Mouse (Mus musculus): ENCODE data around the gene Amfr. TPM values are rescaled to one million over a fixed set of nuclear protein-coding genes. Genes with fewer than 3 reads are reported as not detected.

Amfr gene
- polyA plus RNA-seq, 1 experiment from 2014 or later: 64.3 TPM

DNA sequence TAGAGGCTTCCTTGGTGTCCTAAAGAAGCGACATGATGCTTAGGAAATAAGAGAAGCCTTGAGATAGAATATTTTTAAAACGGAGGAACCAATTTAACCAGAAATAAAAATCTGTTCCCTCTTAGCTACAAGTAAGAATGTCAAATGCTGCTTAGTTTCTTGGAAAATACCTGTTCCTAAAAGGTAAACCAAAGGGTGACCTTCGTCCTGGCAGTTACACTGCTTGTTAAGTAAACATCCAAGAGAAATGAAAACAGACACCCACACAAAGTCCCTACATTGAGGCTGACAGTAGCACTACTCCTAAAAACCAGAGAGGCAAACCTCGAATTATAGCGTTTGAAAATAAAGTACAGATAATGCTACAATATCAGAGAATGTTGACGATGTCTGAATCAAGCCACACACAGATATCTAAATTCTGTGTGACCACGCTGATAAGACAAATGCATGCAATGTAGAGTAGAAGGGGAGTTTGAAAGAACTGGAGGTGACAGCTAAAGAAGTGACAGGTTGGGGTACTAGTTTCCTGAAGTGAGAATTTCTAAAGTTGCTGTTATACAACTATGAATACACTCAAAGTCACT lies 477 bp upstream of the Amfr start:
- H3K9me3 ChIP-seq: no peaks in the 10 kb centered on the region
- H3K4me1 ChIP-seq (replicated peaks): peaks cover 31% of the 10 kb centered on the region
- H3K9ac ChIP-seq: peak overlapping the region; percentile 97
- no peaks in the 10 kb centered on the region for H3K27me3 ChIP-seq
- peak overlapping the region; percentile 96 for H3K4me3 ChIP-seq
- peak overlapping the region; percentile 91 for H3K27ac ChIP-seq
- WGBS: 43% methylated on average over 7 of the region's 7 CpGs
- peak overlapping the region; percentile 87 for H3K4me2 ChIP-seq
- ATAC-seq (ENCODE audit: low FRiP score): no peak
- H3K36me3 ChIP-seq: no peaks in the 10 kb centered on the region

DNA sequence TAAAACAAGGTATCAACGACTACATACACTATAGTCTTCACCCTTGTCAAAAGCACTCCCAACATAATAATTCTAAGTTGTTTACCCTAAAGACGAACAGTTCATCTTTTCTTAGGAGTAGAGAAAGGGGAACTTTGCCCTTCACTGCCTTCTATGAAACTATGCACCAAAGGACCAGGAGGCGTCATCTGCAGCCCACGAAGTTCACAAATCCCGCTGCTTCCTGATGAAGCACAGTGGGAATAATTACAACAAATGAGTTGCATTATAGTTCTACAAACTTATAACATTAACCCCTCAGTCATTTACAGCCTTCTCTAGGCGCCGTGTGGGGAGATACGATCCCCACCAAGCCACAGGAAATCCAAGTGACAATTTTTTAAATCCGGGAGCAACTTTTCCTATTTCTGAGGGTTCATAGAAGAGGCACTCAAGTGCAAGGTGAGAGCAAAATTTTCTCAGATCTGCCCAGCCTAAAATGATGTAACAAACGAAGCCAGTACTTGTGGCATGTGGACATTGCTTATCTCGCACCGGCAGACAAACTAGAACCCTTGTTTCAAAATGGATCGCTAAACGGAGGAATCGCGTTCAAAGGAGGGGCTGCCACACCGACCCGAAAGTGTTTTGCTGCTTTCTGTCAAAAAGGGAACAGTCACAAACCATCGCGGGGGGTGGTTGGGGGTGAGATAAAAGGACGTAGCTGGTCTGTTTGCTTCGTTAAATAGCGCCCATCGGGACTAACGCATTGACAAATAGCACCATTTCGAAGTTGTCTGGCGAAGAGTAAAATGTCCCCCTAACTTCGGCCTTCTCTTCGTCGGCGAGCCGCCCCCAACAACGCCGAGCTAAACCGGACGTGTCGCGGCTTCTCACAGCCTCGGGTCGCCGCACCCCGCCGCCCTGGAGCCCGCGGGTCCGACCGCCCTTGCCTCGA lies 1.3 kb downstream of the Amfr start:
- no peaks in the 10 kb centered on the region for H3K27me3 ChIP-seq
- peak overlapping the region; percentile 91 for H3K27ac ChIP-seq
- H3K36me3 ChIP-seq: no peaks in the 10 kb centered on the region
- H3K4me2 ChIP-seq: peak overlapping the region; percentile 87
- peak overlapping the region; percentile 96 for H3K4me3 ChIP-seq
- no peak for ATAC-seq (ENCODE audit: low FRiP score)
- H3K9ac ChIP-seq: peak overlapping the region; percentile 97
- H3K9me3 ChIP-seq: no peaks in the 10 kb centered on the region
- 5% methylated on average over 48 of the region's 48 CpGs for WGBS
- peaks cover 32% of the 10 kb centered on the region for H3K4me1 ChIP-seq (replicated peaks)

DNA sequence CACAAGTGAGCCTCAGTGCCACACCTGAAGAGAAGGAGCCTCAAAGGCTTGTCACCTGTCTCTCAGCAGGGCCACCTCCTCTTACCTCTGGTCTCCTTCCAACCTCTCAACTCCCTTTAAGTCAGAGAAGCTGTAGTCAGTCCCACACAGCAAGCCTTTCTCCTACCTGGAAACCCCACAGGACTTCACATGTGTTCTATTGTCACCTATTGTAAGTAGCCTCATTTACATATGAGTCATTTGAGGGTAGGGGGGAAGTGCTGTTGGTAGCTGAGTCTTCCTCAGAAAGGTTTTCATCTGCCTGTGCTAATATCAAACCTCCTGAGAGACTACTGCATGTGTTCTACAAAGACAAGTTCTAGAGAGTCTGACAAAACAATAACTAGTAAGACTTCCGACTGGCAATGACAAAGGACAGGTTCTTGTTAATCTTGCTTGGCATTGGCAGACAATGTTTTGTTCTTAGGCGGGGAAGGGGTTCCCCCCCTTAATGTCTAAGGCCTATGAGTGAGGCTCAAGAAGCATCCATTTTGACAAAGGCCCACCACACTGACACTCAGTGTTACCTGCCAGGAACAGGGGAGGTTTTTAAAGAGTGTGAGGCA lies 2.4 kb downstream of the Amfr start:
- H3K4me3 ChIP-seq: peak overlapping the region; percentile 9; the same call in 1 of the 2 replicates
- 47% methylated on average over 2 of the region's 2 CpGs for WGBS
- H3K27me3 ChIP-seq: no peaks in the 10 kb centered on the region
- H3K9ac ChIP-seq: peak overlapping the region; percentile 39; the same call in 1 of the 2 replicates
- H3K4me2 ChIP-seq: peak overlapping the region; percentile 87
- no peak for ATAC-seq (ENCODE audit: low FRiP score)
- H3K27ac ChIP-seq: no peak overlapping the region
- H3K36me3 ChIP-seq: no peaks in the 10 kb centered on the region
- H3K9me3 ChIP-seq: no peaks in the 10 kb centered on the region
- peaks cover 32% of the 10 kb centered on the region for H3K4me1 ChIP-seq (replicated peaks)

DNA sequence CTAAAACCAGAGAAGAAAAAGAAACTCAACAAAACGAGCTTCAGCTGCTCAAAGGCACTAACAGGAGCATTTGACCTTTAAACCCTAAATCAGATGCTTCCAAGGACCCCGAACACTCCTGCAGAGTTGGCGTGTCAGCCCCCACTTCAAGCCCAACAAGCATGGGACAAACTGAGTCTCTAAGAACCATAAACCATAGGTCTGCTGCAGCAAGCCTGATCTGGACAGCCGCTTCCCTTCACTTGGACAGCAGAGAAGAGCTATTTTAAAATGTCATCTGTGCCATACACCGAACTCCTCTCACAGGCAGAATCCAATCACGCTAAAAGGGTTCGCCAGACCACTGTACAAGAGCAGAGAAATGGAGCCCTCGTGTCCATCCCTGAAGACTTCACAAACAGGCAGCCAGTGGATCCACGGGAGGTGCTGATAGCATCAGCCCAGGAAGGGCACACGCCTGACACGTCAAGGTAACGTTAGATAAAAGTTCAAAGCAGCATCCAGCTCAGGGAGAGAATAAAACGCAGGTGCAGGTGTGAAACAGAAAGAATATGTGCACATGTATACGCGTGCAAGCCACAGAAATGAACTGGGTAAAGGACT lies 3.3 kb downstream of the Amfr start:
- no peaks in the 10 kb centered on the region for H3K27me3 ChIP-seq

DNA sequence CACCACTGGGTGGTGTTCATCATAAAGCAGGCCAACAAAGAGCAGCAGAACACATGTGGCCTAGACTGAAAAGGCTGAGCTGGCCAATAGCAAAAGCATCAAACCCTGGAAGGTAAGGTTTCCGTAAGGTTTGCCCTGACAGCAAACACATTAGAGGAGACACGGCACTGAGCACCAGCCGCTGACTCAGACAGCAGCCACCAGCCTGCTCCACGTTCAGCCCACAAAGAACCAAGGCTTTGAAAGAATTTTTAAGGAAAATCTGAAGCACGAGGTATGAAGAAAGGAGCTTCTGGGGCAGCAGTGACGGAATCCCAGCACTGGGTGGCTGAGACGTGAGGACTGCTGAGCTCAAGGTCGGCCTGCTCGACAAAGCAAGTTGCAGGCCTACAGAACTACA lies 8.5 kb downstream of the Amfr start:
- H3K4me3 ChIP-seq: no peak overlapping the region
- no peak for ATAC-seq (ENCODE audit: low FRiP score)
- H3K27ac ChIP-seq: no peak overlapping the region
- H3K36me3 ChIP-seq: peaks cover 34% of the 10 kb centered on the region
- WGBS: 92% methylated on average over 9 of the region's 9 CpGs
- H3K4me2 ChIP-seq: no peak overlapping the region
- no peak overlapping the region for H3K9ac ChIP-seq
- no peaks in the 10 kb centered on the region for H3K9me3 ChIP-seq
- no peaks in the 10 kb centered on the region for H3K27me3 ChIP-seq
- H3K4me1 ChIP-seq (replicated peaks): peaks cover 8% of the 10 kb centered on the region

More for the DNA sequence above, 3.3 kb downstream of the Amfr start:
- WGBS: 67% methylated on average over 15 of the region's 15 CpGs
- H3K4me1 ChIP-seq (replicated peaks): peaks cover 32% of the 10 kb centered on the region
- H3K4me2 ChIP-seq: no peak overlapping the region
- H3K9me3 ChIP-seq: no peaks in the 10 kb centered on the region
- no peak overlapping the region; the same call in none of the 2 replicates for H3K9ac ChIP-seq
- H3K27ac ChIP-seq: no peak overlapping the region
- no peak for ATAC-seq (ENCODE audit: low FRiP score)
- no peaks in the 10 kb centered on the region for H3K36me3 ChIP-seq
- H3K4me3 ChIP-seq: no peak overlapping the region

DNA sequence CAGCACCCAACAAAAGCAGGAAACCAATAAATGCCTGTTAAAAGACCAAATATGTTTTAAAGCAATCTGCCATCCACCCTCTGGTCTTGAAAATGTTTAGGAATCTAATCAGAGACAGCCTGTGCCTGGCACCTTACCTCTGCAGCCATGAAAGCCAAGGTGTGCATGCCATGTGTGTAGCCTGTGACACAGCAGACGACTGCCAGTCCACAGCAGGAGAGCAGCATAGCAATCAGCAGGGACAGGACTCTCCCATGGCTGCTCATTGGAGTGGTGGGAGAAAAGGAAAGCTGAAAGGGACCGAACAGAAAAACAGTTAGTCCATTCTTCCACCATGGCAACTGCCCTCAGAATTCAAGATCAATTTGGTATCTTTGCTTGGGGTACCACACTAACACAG lies 13.7 kb downstream of the Amfr start:
- 92% methylated on average over 2 of the region's 2 CpGs for WGBS

DNA sequence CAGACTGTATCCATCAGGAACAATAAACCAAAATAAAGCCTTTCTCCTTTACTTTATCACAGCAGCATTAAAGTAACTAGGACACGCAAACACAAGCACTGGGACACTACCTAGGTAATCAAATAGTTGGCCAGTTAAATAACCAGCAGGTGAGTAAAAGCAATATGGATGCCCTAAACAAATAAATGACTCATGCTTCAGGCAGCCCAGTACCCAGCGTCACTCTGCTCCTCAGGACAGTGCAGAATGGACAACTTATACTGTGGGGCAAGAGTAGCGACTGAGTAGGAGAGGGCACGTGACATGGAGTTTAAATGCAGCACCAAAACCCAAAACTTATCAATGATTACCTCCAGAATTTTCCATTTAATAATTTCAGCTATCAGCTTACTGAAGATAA lies 22.9 kb downstream of the Amfr start:
- Histone ChIP-seq H3K27me3 (no peaks in the 10 kb centered on the region), H3K9ac (no peak overlapping the region), H3K4me1 (replicated peaks) (no peaks in the 10 kb centered on the region), H3K4me2 (no peak overlapping the region), H3K4me3 (no peak overlapping the region), H3K27ac (no peak overlapping the region), H3K9me3 (no peaks in the 10 kb centered on the region), H3K36me3 (peaks cover 63% of the 10 kb centered on the region)
- ATAC-seq (ENCODE audit: low FRiP score): no peak
- 97% methylated on average over 4 of the region's 4 CpGs for WGBS

More for the DNA sequence above, 13.7 kb downstream of the Amfr start:
- Histone ChIP-seq H3K27me3 (no peaks in the 10 kb centered on the region), H3K9me3 (no peaks in the 10 kb centered on the region), H3K27ac (no peak overlapping the region), H3K9ac (no peak overlapping the region), H3K36me3 (peaks cover 61% of the 10 kb centered on the region), H3K4me3 (no peak overlapping the region), H3K4me2 (no peak overlapping the region), H3K4me1 (replicated peaks) (no peaks in the 10 kb centered on the region)
- no peak for ATAC-seq (ENCODE audit: low FRiP score)

DNA sequence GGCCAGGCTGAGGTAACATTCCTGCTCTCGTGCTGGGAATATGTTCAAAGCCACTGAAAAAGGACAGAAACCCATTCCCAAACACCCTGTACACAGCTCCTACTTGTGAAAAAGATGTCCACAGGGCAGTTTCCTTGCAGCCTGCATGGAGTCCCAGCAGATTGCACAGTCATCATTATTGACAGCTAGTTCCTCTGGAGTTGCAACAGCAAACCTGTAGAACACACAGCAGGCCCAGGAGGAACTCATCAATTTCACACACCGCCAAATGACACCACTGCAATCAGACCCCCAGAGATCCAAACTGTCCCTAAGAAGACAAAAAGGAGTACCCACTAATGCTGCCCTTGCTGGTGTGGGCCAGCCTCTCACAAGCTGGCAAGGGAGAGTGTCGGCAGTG lies 27.9 kb downstream of the Amfr start:
- H3K36me3 ChIP-seq: peaks cover 84% of the 10 kb centered on the region
- H3K4me1 ChIP-seq (replicated peaks): no peaks in the 10 kb centered on the region
- WGBS: 91% methylated on average over 3 of the region's 3 CpGs
- no peak overlapping the region for H3K27ac ChIP-seq
- no peak overlapping the region for H3K4me2 ChIP-seq
- ATAC-seq (ENCODE audit: low FRiP score): no peak
- no peaks in the 10 kb centered on the region for H3K9me3 ChIP-seq
- no peak overlapping the region for H3K4me3 ChIP-seq
- no peaks in the 10 kb centered on the region for H3K27me3 ChIP-seq
- no peak overlapping the region for H3K9ac ChIP-seq

DNA sequence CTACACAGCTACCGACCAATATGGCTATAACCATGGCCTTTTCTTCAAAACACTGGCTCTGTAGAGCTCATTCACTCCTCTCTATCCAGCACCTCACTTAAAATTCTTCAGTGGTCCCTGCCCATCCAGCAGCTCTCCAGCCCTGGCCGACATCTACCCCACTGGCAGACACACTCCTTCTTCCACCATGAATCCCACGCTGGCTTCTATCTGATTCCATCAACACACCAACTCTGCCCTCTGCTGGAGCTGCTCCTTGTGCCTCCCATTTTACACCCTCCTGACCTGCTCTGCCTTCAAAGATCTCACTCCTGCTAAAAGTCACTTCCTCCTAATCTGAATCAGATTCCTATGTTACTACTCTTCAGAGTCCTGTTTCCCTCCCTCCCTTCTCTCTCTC lies 28.8 kb downstream of the Amfr start:
- H3K4me2 ChIP-seq: no peak overlapping the region
- no peak overlapping the region for H3K4me3 ChIP-seq
- no peak overlapping the region for H3K27ac ChIP-seq
- WGBS: 75% methylated on average over 3 of the region's 3 CpGs
- peaks cover 85% of the 10 kb centered on the region for H3K36me3 ChIP-seq
- no peaks in the 10 kb centered on the region for H3K27me3 ChIP-seq
- no peaks in the 10 kb centered on the region for H3K4me1 ChIP-seq (replicated peaks)
- ATAC-seq (ENCODE audit: low FRiP score): no peak
- no peak overlapping the region for H3K9ac ChIP-seq
- H3K9me3 ChIP-seq: no peaks in the 10 kb centered on the region

DNA sequence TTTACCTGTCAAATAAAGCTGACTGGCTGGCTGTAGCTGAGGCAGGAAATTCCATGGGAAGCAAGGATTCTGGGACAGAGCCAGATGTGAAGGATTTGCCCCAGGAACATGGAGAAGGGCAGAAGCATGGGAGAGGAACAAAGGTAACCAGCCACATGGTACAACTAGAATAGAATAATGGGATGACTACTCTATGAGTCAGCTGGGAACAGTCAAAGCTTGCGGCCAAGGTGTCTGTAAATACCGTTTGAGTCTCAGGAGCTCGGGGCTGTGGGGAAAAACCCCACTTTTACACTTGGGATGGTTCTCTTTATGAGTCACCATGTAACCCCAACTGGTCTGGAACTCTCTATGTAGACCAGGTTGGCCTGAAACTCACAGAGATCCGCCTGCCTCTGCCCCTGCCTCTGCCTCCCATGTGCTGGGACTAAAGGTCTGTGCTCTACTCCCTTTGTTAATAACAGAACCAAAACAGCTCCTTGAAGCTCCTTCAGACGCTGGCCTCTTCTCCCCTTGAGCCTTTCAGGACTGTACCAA lies 30.9 kb downstream of the Amfr start:
- Histone ChIP-seq H3K36me3 (peaks cover 91% of the 10 kb centered on the region), H3K4me1 (replicated peaks) (no peaks in the 10 kb centered on the region)
- ATAC-seq (ENCODE audit: low FRiP score): no peak

DNA sequence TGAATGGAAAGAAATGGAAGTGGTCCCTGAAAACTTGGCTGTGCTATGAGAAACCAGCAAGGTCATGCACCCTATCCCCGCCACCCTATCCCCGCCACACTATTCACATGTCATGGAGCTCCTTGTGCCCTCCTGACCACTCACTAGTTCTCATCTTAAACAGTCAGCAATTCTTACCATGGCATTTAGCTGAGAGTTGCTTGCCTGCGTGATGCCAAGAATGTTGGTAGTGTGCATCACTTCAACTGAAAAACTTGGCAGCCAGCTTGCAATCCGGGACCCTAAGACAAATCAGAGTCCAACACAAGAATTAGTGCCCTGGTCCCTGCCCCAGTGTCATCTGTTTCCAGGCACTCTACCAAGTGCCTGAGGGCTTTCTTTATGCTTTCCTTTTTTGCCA lies 32.5 kb downstream of the Amfr start:
- no peak for ATAC-seq (ENCODE audit: low FRiP score)
- Histone ChIP-seq H3K27ac (no peak overlapping the region), H3K27me3 (no peaks in the 10 kb centered on the region), H3K4me3 (no peak overlapping the region), H3K4me1 (replicated peaks) (no peaks in the 10 kb centered on the region), H3K4me2 (no peak overlapping the region), H3K36me3 (peaks cover 93% of the 10 kb centered on the region), H3K9me3 (no peaks in the 10 kb centered on the region), H3K9ac (no peak overlapping the region)
- WGBS: 92% methylated on average over 4 of the region's 4 CpGs

More for the DNA sequence above, 30.9 kb downstream of the Amfr start:
- Histone ChIP-seq H3K9me3 (no peaks in the 10 kb centered on the region), H3K9ac (no peak overlapping the region), H3K27me3 (no peaks in the 10 kb centered on the region), H3K4me3 (no peak overlapping the region), H3K4me2 (no peak overlapping the region), H3K27ac (no peak overlapping the region)
- WGBS: 94% methylated on average over 5 of the region's 5 CpGs

All from hindbrain, embryonic 13.5 days (tissue).